Mouse (Mus musculus) stomach, embryonic 14.5 days (tissue): Measurements from ENCODE around the gene Atp13a3. TPM values are rescaled to one million over a fixed set of nuclear protein-coding genes. Genes with fewer than 3 reads are reported as not detected.
A peak's percentile ranks its signal among the peaks of the same experiment; 100 is the strongest.

Experiments used
- ATAC-seq: fragments of 200-750 bp; cut with Nextera tagmentation; 2 replicates; pipeline ENCODE4 v1.8.0; 2017; ENCODE audit warnings: low read depth, moderate TSS enrichment; ENCODE audit not compliant: insufficient number of reproducible peaks, insufficient read depth, low FRiP score
- H3K27ac ChIP-seq: fragments of 300-500 bp; sonication (generic); 2 replicates; pipeline ENCODE4 v1.5.1; 2014; ENCODE audit warnings: mild to moderate bottlenecking, low read length, moderate library complexity, mixed read lengths
- H3K27me3 ChIP-seq: fragments of 300-500 bp; sonication (generic); 2 replicates; pipeline ENCODE4 v1.6.1; 2014; ENCODE audit warnings: low read length, control low read depth, mixed read lengths; ENCODE audit not compliant: control insufficient read depth, insufficient read depth
- H3K36me3 ChIP-seq: fragments of 300-500 bp; sonication (generic); 2 replicates; pipeline ENCODE4 v1.6.1; 2014; ENCODE audit warnings: mild to moderate bottlenecking, control low read depth, low read length, moderate library complexity, mixed read lengths; ENCODE audit not compliant: control insufficient read depth, insufficient read depth
- H3K4me1 ChIP-seq: fragments of 300-500 bp; sonication (generic); 2 replicates; pipeline ENCODE4 v1.6.1; 2014; ENCODE audit warnings: low read length, control low read depth, mixed read lengths; ENCODE audit not compliant: control insufficient read depth, insufficient read depth
- H3K4me2 ChIP-seq: fragments of 300-500 bp; sonication (generic); replicated peaks from 2 replicates; pipeline ENCODE4 v1.6.1; 2014; ENCODE audit warnings: low read depth, low read length, control low read depth
- H3K4me3 ChIP-seq: fragments of 300-500 bp; sonication (generic); 2 replicates; pipeline ENCODE4 v1.5.1; 2014; ENCODE audit warnings: low read depth, low read length, control low read depth
- H3K9ac ChIP-seq: fragments of 300-500 bp; sonication (generic); replicated peaks from 2 replicates; pipeline ENCODE4 v1.6.1; 2014; ENCODE audit warnings: low read depth, mild to moderate bottlenecking, control low read depth, low read length, moderate library complexity, mixed read lengths
- H3K9me3 ChIP-seq: fragments of 300-500 bp; sonication (generic); 2 replicates; pipeline ENCODE4 v1.6.1; 2016; ENCODE audit warnings: low read depth, low read length, control low read depth; ENCODE audit not compliant: control insufficient read depth
- WGBS: fragments of 180-500 bp; shearing (Covaris S2); extraction: QIAGEN DNeasy Blood & Tissue Kit; methylation state at CpG from one replicate; pipeline ENCODE4 v1.1.7; 2014; 5-methylcytosine and 5-hydroxymethylcytosine counted together
- polyA plus RNA-seq: library from polyadenylated mRNA; unstranded; fragments of >200 nt; fragmentation: Nextera tagmentation; extraction: Ambion mirVana; gene quantifications from 2 replicates; pipeline ENCODE4 v1.2.1, GENCODE M21; 2014

The Atp13a3 gene
- polyA plus RNA-seq, 1 experiment from 2014 or later = 14.5 TPM

GRCm38 (mm10) chr16:30307961-30308615 is 97.7 kb downstream of the Atp13a3 start:
- H3K9ac ChIP-seq = peak overlapping the region; percentile 33
- H3K9me3 ChIP-seq = no peaks in the 10 kb centered on the region
- H3K4me3 ChIP-seq = peak overlapping the region; percentile 54
- 0 out of 2 replicates have a peak, but pooled peaks cover 5% of the 10 kb centered on the region for H3K4me1 ChIP-seq
- no peak overlapping the region for H3K27ac ChIP-seq
- 12% methylated on average over 29 of the region's 29 CpGs for WGBS
- peak; percentile 23; the same call in 1 of the 2 replicates for ATAC-seq
- H3K4me2 ChIP-seq = peak overlapping the region; percentile 100
- H3K27me3 ChIP-seq = peaks cover 16% of the 10 kb centered on the region
- no peaks in the 10 kb centered on the region; the same call in 1 of the 2 replicates for H3K36me3 ChIP-seq

GRCm38 (mm10) chr16:30307306-30307705 is 98.5 kb downstream of the Atp13a3 start:
- Histone ChIP-seq H3K27me3 (peaks cover 16% of the 10 kb centered on the region), H3K9ac (no peak overlapping the region), H3K4me3 (no peak overlapping the region), H3K9me3 (no peaks in the 10 kb centered on the region), H3K4me2 (no peak overlapping the region), H3K4me1 (0 out of 2 replicates have a peak, but pooled peaks cover 5% of the 10 kb centered on the region), H3K36me3 (no peaks in the 10 kb centered on the region; the same call in 1 of the 2 replicates), H3K27ac (no peak overlapping the region)
- WGBS = 60% methylated on average over 12 of the region's 12 CpGs
- no peak for ATAC-seq

- Histone ChIP-seq H3K4me3 (no peak overlapping the region), H3K4me1 (0 out of 2 replicates have a peak, but pooled peaks cover 5% of the 10 kb centered on the region), H3K36me3 (no peaks in the 10 kb centered on the region), H3K4me2 (no peak overlapping the region), H3K27ac (no peak overlapping the region), H3K9ac (no peak overlapping the region), H3K27me3 (peaks cover 16% of the 10 kb centered on the region), H3K9me3 (no peaks in the 10 kb centered on the region)
- ATAC-seq = no peak
- WGBS = 94% methylated on average over 4 of the region's 4 CpGs
Observed at GRCm38 (mm10) chr16:30306102-30306501, 99.7 kb downstream of the Atp13a3 start.

DNA sequence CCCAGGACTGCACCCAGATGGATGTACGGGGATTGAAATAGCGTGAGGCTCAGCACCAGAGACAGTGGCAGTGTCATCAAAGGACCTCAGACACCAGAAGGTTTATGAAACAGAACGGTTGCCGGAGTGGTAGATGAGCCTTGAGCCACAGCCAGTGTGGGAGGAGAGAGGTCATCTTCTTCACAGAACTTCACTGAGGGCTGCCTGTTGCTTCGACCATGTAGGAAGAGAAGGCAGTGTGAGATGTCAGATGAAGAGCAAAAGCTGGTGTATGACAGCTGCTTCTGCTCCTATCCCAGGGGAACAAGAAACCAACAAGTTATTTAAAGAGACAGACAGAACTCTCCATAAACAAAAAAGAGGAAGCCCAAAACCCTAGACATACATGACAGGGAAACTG is 101.5 kb downstream of the Atp13a3 start:
- ATAC-seq = no peak
- H3K9me3 ChIP-seq = no peaks in the 10 kb centered on the region
- H3K4me3 ChIP-seq = no peak overlapping the region
- no peak overlapping the region for H3K27ac ChIP-seq
- H3K9ac ChIP-seq = no peak overlapping the region
- H3K4me2 ChIP-seq = no peak overlapping the region
- WGBS = 55% methylated on average over 5 of the region's 5 CpGs
- 0 out of 2 replicates have a peak, but pooled peaks cover 5% of the 10 kb centered on the region for H3K4me1 ChIP-seq
- H3K27me3 ChIP-seq = peaks cover 12% of the 10 kb centered on the region; the same call in 1 of the 2 replicates
- H3K36me3 ChIP-seq = no peaks in the 10 kb centered on the region

DNA sequence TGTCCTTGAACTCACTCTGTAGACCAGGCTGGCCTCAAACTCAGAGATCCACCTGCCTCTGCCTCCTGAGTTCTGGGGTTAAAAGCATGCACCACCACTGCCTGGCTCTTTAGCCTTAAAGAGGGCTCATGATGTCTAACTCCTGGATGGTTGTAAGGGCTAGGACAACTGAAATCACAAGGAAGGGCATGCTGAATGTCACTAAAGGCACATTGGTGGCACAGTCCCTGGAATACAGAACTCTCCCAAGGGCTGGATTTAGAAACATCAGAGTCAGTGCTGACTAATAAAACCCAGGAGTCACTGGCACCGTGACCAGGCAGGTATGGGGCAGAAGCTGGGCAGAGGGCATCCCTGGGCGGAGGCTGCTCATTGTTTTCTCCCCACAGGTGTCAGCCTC is 102.4 kb downstream of the Atp13a3 start:
- H3K4me1 ChIP-seq = 0 out of 2 replicates have a peak, but pooled peaks cover 2% of the 10 kb centered on the region
- peaks cover 10% of the 10 kb centered on the region; the same call in 1 of the 2 replicates for H3K27me3 ChIP-seq
- no peaks in the 10 kb centered on the region for H3K36me3 ChIP-seq
- no peak overlapping the region for H3K9ac ChIP-seq
- no peak overlapping the region for H3K4me3 ChIP-seq
- H3K4me2 ChIP-seq = no peak overlapping the region
- no peaks in the 10 kb centered on the region for H3K9me3 ChIP-seq
- 71% methylated on average over 2 of the region's 2 CpGs for WGBS
- ATAC-seq = no peak
- H3K27ac ChIP-seq = no peak overlapping the region

GRCm38 (mm10) chr16:30302686-30303085 is 103.1 kb downstream of the Atp13a3 start:
- Histone ChIP-seq H3K4me2 (no peak overlapping the region), H3K27me3 (peaks cover 5% of the 10 kb centered on the region; the same call in 1 of the 2 replicates), H3K9me3 (no peaks in the 10 kb centered on the region), H3K36me3 (no peaks in the 10 kb centered on the region), H3K4me1 (no peaks in the 10 kb centered on the region), H3K9ac (no peak overlapping the region), H3K4me3 (no peak overlapping the region), H3K27ac (no peak overlapping the region)
- 85% methylated on average over 6 of the region's 6 CpGs for WGBS
- no peak for ATAC-seq

DNA sequence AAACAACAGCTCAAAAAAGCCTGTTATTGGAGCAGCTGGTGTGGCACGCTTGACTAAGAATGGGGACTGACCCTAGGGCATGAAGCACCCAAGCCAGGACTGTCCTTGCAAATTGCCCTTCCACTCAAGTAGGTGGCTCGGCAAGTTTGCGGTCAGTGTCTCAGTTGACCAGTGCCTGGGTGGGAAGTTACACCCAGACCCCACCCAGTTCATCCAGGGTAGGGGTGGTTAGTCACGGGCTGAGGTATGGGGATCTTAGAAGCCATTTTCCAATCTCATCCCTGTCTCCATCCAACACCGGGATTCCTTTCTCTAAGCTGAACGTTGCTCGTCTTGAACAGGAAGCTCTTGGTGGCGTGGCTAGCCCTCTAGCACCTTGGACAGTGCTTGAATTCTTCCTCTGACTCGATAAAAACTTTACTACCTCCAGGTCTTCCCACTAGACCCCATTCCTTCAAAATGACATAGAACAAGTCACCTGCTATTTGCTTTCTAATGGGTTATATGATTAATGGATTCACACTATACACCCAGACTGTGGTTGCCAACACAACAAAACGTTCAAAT is 106.0 kb downstream of the Atp13a3 start:
- no peak for ATAC-seq
- Histone ChIP-seq H3K27ac (no peak overlapping the region), H3K4me1 (no peaks in the 10 kb centered on the region), H3K27me3 (no peaks in the 10 kb centered on the region), H3K9ac (no peak overlapping the region), H3K36me3 (no peaks in the 10 kb centered on the region), H3K9me3 (no peaks in the 10 kb centered on the region), H3K4me3 (no peak overlapping the region), H3K4me2 (no peak overlapping the region)
- WGBS = 60% methylated on average over 10 of the region's 10 CpGs

- no peak for ATAC-seq
- Histone ChIP-seq H3K27me3 (no peaks in the 10 kb centered on the region), H3K4me2 (no peak overlapping the region), H3K27ac (no peak overlapping the region), H3K4me3 (no peak overlapping the region), H3K36me3 (no peaks in the 10 kb centered on the region), H3K9me3 (no peaks in the 10 kb centered on the region), H3K9ac (no peak overlapping the region), H3K4me1 (no peaks in the 10 kb centered on the region)
- WGBS = 81% methylated on average over 7 of the region's 7 CpGs
Observed at GRCm38 (mm10) chr16:30297450-30297849, 108.3 kb downstream of the Atp13a3 start.
